Mouse (Mus musculus): Measurements from ENCODE around the gene Tshz2.

Gene Tshz2

DNA sequence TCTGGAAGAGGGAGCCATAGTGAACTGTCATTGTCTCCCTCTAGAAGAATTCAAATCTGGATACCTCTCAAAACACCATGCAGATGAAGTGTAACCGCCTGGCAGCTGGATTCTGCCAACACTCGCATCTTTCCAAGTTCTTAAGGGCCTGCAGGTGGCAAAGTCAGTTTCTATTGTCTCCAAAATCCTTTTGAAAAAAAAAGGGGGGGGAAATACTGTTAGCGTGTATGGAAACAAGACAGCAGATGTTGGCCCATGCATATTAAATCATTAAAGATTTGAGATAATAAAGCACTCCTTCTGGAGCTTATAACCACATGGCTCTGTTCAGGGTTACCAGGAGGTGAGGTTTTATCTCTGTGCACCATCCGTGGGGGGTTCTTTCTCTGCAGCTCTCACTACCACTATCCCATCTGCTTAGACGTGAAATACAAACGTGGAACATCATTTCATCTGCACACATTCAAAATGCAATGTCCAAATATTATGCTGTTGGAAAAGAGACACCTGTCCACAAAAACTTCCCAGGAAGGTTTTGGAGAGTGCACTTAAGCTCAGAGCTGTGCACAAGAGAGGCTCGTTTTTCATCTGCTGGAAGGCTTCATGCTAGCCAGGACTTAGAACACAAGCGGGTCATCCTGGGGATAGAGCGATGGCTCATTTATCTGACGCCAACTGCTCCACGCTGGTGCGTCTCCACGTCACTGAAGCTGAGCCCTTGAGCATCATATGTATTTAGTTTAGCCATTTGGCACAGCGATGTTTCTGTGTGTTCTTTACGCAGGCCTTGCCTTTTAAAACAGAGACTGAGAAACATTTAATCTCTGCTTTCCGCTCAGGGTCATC is 307.7 kb downstream of the Tshz2 start:
- no peak for DNase-seq (ENCODE audit: low spot score in 2 of 2)

DNA sequence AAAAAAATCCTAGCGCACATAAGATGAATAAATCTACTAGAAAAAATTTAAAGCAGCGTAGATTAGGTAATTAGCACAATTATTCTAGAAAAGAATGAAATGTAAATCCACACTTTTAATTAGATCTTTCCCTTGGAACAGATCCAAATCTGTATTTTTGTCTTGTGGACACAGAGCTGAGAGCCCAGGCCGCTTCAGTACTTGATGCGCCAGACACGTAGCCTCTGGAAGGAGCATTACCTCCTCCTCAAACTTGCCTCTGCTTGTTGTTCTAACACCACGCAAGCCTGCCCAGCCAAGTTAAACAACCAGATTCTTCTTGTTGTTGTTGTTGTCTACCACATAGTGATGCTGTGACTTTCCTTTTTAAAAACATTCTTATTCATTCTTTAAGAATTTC is 310.9 kb downstream of the Tshz2 start:
- DNase-seq (ENCODE audit: low spot score in 2 of 2): no peak

GRCm38 (mm10) chr2:169948139-169948538 is 315.3 kb downstream of the Tshz2 start:
- DNase-seq (ENCODE audit: low spot score in 2 of 2): no peak

- DNase-seq (ENCODE audit: low spot score in 2 of 2): no peak
These were observed 318.2 kb downstream of the Tshz2 start for GRCm38 (mm10) chr2:169951041-169951440.

DNA sequence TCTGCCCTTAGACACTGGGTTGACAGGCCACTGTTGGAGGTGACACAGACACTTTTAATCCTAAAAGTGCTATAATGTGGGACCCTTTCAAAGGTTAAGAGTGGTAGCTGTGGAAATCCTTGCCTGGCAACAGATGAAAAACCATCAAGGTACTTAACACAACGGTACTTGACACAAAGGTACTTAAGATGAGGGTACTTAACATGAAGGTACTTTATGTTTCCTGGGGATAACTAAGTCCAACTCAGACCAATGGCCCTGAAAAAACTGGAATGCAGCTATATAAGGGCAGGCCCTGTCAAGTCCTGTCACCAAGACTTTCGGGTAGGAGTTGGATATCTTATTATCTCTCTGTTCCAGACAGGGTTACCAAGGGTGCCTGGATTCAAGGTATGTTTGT is 320.2 kb downstream of the Tshz2 start:
- DNase-seq (ENCODE audit: low spot score in 2 of 2): no peak

DNA sequence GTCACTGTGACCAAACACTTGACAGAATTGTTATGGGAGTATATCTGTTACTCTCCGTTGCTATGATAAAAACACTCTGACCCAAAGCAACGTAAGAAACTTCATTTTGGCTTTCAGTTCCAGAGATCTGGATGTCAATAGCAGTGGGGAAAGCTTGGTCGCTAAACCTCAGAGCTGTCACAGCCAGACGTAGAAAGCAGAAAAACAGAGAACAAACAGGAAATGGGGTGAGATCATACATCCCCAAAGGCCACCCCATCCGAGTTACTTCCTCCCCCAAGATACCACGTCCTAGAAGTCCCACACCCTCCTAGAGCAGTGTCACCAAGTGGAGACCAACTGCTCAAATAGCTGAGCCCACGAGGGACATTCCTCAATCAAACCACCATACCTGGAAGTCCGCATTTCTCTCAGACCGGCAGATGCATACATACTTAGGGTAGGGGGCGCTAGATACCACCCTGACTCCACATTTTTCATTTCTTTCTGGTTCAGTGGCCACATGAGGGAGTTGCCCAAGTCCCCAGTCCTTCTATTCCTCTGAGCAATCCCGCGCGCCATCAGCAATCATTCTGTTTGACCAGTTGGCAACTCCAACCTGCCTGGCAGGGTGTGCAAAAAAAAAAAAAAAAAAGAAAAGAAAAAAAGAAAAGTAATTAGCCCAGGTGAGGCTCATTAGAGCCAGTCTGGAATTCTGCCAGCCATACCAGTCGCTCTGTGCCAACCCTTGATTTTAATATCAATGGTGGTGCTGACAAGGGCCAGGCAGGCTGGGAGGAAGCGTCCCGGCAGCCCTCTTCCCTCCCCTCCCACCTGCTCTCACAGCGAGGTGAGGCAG is 326.1 kb downstream of the Tshz2 start:
- DNase-seq (ENCODE audit: low spot score in 2 of 2): no peak

GRCm38 (mm10) chr2:169961463-169962230 is 328.8 kb downstream of the Tshz2 start:
- peak; percentile 6 to 13 for DNase-seq (ENCODE audit: low spot score in 2 of 2)

GRCm38 (mm10) chr2:169962231-169962600 is 329.4 kb downstream of the Tshz2 start:
- no peak for DNase-seq (ENCODE audit: low spot score in 2 of 2)

- DNase-seq (ENCODE audit: low spot score in 2 of 2): no peak
These were observed 330.0 kb downstream of the Tshz2 start for GRCm38 (mm10) chr2:169962776-169963175.

DNA sequence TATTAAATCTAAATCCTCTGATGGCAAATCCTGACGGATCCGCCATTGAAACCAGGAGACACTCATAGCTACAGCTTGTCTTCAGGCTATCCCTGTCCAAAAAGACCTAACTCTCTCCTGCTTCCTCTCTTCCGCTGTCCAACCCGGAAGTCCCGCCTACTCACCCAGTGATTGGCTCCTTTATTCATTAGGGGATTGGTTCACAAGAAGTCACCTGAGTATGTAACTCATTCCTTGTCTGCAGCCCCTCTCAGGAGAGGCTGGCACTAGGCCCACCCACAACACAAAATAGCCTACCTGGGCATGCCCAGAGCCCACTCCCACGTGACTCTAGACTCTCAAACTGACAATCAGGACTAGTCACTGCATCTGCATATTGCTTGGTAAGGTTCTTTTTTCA is 337.7 kb downstream of the Tshz2 start:
- no peak for DNase-seq (ENCODE audit: low spot score in 2 of 2)

DNA sequence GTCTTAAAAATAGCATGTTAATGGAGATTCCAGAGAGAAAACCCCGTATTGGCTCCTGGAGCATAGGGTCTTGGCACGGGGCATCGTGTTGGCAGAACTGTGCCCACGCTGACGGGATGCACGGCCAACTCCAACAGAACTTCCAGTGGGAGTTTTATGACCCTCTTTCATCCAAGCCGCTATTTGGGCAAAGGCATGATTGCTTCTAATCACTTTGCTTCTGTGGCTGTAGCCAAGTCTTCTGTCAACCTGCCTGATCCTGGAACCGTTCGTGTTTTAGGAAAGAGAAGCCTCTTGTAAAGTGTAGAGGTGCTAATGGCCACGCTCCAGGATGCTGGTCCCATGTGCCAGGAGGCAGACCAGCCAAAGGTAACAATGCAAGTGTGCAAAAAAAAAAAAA is 350.1 kb downstream of the Tshz2 start:
- no peak for DNase-seq (ENCODE audit: low spot score in 2 of 2)

- no peak for DNase-seq (ENCODE audit: low spot score in 2 of 2)
These were observed 354.4 kb downstream of the Tshz2 start for GRCm38 (mm10) chr2:169987186-169987585.

GRCm38 (mm10) chr2:169989186-169989585 is 356.4 kb downstream of the Tshz2 start:
- no peak for DNase-seq (ENCODE audit: low spot score in 2 of 2)

GRCm38 (mm10) chr2:169990991-169991390 is 358.2 kb downstream of the Tshz2 start:
- DNase-seq (ENCODE audit: low spot score in 2 of 2): no peak

DNA sequence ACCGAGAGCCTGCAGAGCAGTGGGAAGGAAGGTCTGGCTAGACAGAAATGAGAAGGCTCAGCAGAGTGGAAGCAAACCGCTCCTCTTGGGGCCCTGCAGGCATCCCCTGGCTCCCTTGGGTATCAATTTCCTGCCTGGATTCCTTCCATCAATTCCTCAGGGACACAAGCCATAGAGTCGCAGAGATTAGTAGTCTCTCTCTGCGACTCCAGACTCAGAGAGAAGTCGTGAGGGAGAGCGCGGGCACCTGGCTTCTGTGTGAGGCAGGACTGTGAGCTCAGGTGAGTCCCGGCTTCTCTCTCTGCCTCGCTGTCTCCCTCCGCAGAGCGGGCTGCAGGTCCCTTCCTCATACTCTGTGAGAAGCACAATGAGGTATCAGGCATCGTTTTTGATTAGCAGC is 363.2 kb downstream of the Tshz2 start:
- DNase-seq (ENCODE audit: low spot score in 2 of 2): no peak

DNA sequence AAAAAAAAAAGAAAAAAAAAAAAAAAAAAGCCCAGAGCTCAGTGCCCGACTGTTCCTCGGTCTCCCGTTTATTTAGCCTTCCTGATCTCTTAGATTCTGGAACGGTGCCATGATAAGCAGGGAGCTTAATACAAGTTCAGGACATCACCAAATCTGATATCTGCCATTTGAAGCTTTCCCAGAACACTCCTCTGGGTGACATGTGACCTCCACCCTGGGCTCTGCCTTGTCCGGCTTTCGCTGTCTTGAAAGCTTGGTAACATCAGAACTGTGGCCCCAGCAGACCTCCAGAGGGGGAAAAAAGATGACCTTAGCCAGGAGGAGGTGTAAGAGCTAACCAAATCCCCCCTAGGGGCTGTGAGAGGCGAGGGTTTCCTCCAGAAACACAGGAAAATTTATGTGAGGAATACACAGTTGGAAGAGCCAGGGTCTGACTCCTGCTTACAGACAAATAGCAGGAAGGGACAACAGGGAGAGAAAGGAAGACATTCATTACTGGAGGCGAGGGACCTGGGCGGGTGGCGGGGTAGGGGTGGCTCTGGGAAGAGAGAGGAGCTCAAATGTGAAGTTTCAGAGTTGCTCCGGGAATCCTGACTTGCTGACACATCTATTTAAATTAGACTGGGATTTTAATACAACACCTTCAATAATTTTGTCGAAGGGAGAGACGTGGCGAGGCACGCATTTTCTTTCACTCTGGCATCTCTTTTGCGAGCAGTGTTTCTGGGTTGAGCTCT is 363.9 kb downstream of the Tshz2 start:
- no peak for DNase-seq (ENCODE audit: low spot score in 2 of 2)

DNA sequence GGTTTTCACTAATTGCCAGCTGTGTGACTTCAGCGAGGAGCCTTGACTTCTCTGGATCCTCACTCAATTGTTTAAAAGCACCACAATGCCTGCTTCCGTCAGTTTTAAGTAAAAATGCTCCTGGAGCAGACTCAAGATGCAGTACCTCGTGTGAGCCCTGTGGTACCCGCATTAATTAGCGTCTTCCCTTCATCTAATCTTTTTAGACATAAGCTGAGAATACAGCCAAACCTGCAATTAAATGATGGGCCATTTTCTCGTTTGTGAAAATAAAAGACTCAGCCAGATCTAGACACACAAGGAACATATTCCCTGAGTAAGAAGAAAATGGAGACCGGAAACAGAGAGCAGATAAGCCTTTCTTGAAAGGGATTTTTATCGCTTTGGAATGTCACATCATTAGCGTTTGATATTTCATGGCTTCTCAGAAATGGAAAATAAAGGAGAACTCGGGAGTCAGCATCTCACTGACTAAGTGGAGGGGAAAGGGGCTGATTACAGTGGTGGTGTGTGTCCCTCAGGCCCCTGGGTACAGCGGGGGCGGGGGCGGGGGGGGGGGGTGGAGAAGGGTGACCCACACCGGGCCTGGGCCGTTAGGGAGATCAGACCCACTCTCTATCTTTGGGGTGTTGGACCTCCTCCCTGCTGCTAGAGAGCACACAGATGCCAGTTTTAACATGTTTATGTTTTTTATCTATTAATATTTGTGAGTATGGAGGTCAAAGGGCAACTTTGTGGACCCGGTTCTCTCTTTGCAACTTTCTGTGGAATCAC is 364.6 kb downstream of the Tshz2 start:
- DNase-seq (ENCODE audit: low spot score in 2 of 2): no peak

- DNase-seq (ENCODE audit: low spot score in 2 of 2): no peak
These were observed 366.1 kb downstream of the Tshz2 start for GRCm38 (mm10) chr2:169998878-169999337.

- peak; percentile 20 to 45 for DNase-seq (ENCODE audit: low spot score in 2 of 2)
These were observed 370.0 kb downstream of the Tshz2 start for GRCm38 (mm10) chr2:170002594-170003504.

- no peak for DNase-seq (ENCODE audit: low spot score in 2 of 2)
These were observed 370.9 kb downstream of the Tshz2 start for GRCm38 (mm10) chr2:170003666-170004065.

Measured in frontal cortex, postnatal 36 days (tissue).